Mouse (Mus musculus): ENCODE results near the gene Slc25a22. TPM values are rescaled to one million over a fixed set of nuclear protein-coding genes. Genes with fewer than 3 reads are reported as not detected.

Slc25a22 gene
- polyA plus RNA-seq, 1 experiment from 2014 or later, result 30.9 TPM

DNA sequence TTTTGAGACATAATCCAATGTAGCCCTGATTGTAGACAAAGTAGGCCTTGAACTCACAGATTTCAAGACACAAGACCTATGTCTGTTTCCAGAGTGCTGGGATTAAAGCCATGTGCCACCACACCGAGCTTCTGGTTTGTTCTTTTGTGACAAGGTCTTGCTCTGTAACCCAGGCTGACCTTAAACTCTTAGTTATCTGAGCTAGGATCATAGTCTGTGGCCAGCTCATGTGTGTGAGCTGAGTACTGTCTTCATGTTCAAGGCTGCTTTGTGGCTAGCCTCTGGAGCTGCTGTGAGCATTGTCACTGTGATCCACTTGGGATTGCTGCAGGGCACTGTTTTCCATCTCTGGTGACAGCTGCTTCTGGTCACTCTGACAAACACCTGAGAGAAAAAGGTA lies 42.3 kb downstream of the Slc25a22 start:
- no peak for ATAC-seq (ENCODE audit: insufficient number of reproducible peaks, low FRiP score, low TSS enrichment, low read depth)
- Histone ChIP-seq H3K9ac (no peak overlapping the region), H3K36me3 (peaks cover 35% of the 10 kb centered on the region), H3K27me3 (no peaks in the 10 kb centered on the region), H3K4me1 (peaks cover 12% of the 10 kb centered on the region), H3K27ac (replicated peaks) (no peak overlapping the region), H3K9me3 (replicated peaks) (no peaks in the 10 kb centered on the region), H3K4me2 (replicated peaks) (no peak overlapping the region), H3K4me3 (replicated peaks) (no peak overlapping the region)
- WGBS, result 59% methylated on average over 1 of the region's 1 CpGs

DNA sequence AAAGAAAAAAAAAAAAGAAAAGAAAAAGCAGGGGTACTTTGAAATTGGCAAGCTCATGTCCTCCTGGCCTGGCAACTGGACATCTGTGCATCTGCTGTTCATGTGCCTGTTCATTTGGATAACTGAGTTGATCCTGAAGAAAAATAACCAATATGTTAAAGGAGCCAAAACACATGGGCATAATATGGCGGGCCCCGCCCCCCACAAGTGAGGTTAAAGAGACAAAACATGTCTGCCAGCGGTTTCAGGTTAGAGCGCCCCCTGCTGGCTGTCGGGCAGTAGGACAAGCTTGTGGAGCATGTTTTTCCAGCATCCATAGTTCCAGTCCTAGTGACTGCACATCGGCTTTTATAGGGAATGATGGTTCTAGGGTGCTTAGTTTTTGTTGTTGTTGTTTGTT lies 42.9 kb downstream of the Slc25a22 start:
- Histone ChIP-seq H3K4me1 (peaks cover 12% of the 10 kb centered on the region), H3K36me3 (peaks cover 30% of the 10 kb centered on the region)
- 18% methylated on average over 6 of the region's 6 CpGs for WGBS

DNA sequence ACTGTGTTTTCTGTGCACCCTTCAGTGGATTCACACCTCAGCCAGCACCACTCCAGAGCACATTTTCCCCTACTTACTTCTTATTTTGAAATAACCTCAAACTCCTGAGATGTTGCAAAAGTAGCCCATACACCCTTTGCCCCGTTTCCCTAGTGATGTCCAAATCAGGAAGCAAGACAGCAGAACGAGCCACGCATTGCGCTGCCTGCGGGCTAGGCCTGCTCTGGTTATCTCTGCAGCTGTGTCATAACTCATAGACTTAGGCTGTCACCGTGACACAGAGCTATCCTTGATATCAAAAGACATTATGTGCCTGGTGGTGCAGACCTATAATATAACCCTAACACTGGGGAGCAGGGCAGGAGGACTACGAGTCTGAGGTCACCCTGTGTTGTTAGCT lies 43.5 kb downstream of the Slc25a22 start:
- 83% methylated on average over 7 of the region's 7 CpGs for WGBS

More for the DNA sequence above, 42.9 kb downstream of the Slc25a22 start:
- ATAC-seq (ENCODE audit: insufficient number of reproducible peaks, low FRiP score, low TSS enrichment, low read depth), result no peak
- Histone ChIP-seq H3K4me2 (replicated peaks) (no peak overlapping the region), H3K9ac (no peak overlapping the region), H3K27ac (replicated peaks) (no peak overlapping the region), H3K27me3 (no peaks in the 10 kb centered on the region), H3K4me3 (replicated peaks) (no peak overlapping the region), H3K9me3 (replicated peaks) (no peaks in the 10 kb centered on the region)

DNA sequence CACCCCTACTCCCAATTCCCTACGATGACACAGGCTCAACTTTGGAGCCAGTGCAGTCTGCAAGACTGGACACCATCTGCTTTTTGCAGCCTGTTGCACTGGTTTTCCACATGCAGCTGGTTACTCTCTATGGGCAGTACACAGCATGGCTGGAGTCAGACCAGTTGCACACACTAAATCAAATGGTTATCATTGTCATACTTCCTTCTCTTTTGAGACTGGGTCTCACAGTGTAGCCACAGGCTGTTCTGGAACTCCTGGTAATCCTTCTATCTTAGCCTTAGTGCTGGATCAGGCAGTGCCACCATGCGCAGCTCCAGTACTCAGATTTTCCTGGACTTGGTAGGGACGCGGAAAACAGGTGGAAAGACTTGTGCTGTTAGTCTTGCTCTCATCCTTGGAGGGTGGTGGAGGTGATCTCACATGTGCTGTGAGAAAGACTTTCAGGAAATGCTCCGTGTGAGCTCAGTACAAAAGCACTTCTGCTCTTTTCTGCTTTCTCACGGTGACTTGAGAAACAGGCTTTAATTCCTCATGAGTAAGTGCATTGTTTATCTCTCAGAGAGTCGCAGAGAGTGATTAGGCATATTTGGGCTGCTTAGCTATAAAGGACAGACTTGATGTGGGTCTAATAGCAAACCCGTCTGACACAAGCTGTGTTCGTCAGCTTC lies 45.0 kb downstream of the Slc25a22 start:
- Histone ChIP-seq H3K27me3 (no peaks in the 10 kb centered on the region), H3K36me3 (peaks cover 14% of the 10 kb centered on the region), H3K4me3 (replicated peaks) (peak overlapping the region; percentile 88), H3K4me2 (replicated peaks) (peak overlapping the region; percentile 94), H3K9ac (peak overlapping the region; percentile 68), H3K27ac (replicated peaks) (peak overlapping the region; percentile 75), H3K9me3 (replicated peaks) (no peaks in the 10 kb centered on the region), H3K4me1 (peaks cover 12% of the 10 kb centered on the region)
- 31% methylated on average over 9 of the region's 9 CpGs for WGBS
- no peak for ATAC-seq (ENCODE audit: insufficient number of reproducible peaks, low FRiP score, low TSS enrichment, low read depth)

More for the DNA sequence above, 43.5 kb downstream of the Slc25a22 start:
- Histone ChIP-seq H3K4me3 (replicated peaks) (no peak overlapping the region), H3K36me3 (peaks cover 24% of the 10 kb centered on the region), H3K9ac (no peak overlapping the region), H3K4me1 (peaks cover 12% of the 10 kb centered on the region), H3K9me3 (replicated peaks) (no peaks in the 10 kb centered on the region), H3K27me3 (no peaks in the 10 kb centered on the region), H3K27ac (replicated peaks) (no peak overlapping the region), H3K4me2 (replicated peaks) (no peak overlapping the region)
- ATAC-seq (ENCODE audit: insufficient number of reproducible peaks, low FRiP score, low TSS enrichment, low read depth), result no peak

DNA sequence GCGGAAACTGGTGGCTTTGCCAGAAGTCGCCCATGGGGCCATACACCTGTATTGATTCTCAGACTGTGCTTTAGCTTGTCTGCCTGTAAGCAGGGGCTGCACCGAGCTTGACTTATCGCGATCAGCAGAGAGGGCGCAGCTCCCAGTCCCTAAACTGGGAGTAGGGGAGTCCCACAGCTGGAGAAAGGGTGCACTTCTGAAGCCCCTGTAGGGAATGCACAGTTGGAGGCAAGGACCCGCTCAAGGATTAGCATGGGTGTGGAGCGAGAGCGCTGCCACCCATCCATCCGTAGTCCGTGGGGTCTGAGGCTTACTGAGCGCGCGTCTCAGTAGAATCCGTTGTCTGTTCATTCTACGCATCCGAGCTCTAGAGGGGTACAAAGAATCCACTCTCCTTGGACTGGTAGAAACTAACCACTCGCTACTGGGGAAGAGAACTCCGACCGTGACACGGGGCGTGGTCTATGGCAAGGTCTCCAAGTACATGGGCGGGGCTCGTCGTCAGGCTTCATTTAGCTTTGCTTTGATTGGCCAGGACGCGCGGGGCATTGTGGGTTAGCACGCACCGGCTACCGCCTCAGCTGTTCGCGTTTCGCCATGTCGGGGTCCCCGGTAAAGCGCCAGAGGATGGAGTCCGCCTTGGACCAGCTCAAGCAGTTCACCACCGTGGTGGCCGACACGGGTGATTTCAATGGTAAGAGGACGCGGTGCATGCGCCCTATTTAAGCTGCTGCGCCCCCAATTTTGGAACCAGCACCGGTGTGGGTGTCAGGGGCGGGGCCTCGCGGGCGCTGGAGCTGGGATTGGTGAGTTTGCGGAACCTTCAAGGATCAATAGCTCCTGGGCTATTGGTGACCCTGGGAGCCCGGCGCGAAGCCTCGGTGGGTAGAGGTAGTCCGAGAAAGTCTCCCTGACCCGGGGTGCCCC lies 45.8 kb downstream of the Slc25a22 start, which contains the start of gene Taldo1:
TSS of gene Taldo1 (plus strand) at position 575 of the 927 bp plus-strand sequence.
- Histone ChIP-seq H3K4me1 (peaks cover 12% of the 10 kb centered on the region), H3K36me3 (peaks cover 12% of the 10 kb centered on the region), H3K9me3 (replicated peaks) (no peaks in the 10 kb centered on the region), H3K4me3 (replicated peaks) (peak within 1 kb of the TSS; percentile 88), H3K9ac (peak within 1 kb of the TSS; percentile 68), H3K27me3 (no peaks in the 10 kb centered on the region), H3K4me2 (replicated peaks) (peak within 1 kb of the TSS; percentile 94), H3K27ac (replicated peaks) (peak within 1 kb of the TSS; percentile 75)
- peak; percentile 91 for ATAC-seq (ENCODE audit: insufficient number of reproducible peaks, low FRiP score, low TSS enrichment, low read depth)
- WGBS, result under 1% methylated on average over 57 of the region's 57 CpGs

DNA sequence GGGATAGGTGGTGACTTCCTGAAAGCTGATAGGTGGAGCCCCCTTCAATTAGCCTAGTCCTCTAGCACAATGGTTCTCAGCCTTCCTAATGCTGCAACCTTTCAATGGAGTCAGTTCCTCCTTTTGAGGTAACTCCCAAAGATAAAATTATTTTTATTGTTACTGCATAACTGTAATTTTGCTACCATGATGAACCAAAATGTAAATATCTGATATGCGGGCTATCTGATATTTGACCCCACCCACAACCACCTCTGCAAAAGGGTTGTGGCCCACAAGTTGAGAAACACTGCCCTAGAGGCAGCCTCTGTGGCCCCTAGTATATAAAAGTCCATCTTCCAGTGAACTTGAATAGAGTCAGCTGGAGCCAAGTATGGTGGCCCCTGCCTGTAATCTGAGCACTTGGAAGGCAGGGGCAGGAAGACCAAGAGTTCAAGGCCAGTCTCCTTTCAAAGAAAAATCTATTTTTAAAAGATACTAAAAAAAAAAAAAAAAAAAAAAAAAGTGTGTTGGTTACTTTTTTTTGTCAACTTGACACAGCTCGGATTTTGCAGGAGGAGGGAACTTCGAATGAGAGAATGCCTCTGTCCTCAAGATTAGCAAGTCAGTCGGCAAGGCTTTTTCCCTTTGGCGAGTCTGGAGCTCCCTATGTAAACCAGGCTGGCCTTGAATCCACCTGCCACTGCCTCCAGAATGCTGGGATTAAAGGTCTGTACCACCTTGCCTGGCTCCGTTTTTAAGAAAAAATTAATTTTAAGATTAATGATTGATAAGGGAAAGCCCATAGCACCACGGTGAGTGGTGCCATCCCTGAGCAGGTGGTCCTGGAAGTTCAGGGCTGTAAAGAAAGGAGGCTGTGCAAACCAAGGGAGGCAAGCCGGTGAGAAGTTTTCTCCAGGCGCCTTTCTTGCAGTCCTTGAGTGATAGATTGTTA lies 47.1 kb downstream of the Slc25a22 start:
- no peaks in the 10 kb centered on the region for H3K27me3 ChIP-seq
- H3K4me2 ChIP-seq (replicated peaks), result no peak overlapping the region
- 53% methylated on average over 9 of the region's 9 CpGs for WGBS
- no peak overlapping the region for H3K9ac ChIP-seq
- no peaks in the 10 kb centered on the region for H3K9me3 ChIP-seq (replicated peaks)
- H3K4me3 ChIP-seq (replicated peaks), result no peak overlapping the region
- H3K36me3 ChIP-seq, result no peaks in the 10 kb centered on the region
- no peak for ATAC-seq (ENCODE audit: insufficient number of reproducible peaks, low FRiP score, low TSS enrichment, low read depth)
- H3K4me1 ChIP-seq, result peaks cover 12% of the 10 kb centered on the region
- no peak overlapping the region for H3K27ac ChIP-seq (replicated peaks)

DNA sequence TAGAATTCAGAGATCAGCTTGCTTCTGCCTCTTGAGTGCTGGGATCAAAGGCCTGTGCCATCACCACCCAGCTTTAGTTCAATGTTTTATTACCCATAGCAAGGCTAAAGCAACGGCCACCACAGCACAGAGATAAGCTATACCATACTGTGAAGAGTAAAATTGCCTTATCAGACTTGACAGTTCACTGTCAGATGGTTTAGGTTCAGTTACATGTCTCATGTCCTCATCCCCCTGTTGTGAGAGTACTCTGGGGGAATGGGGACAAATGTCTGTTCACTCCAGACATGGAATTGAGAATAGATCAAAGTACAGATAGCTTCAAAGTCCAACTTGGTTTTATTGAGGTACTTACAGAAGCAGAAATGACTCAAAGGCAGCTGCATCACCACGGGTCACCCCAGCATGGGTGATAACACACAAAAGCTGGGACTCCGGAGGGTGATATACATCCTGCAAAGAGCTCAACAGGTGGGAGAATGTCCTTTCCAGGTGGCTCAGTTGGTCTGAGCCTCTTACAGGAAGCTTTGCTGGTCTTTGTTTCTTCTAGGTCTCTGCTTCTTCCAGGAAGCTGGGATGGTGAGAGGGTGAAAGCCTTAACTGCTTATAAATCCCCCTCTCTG lies 49.1 kb downstream of the Slc25a22 start:
- no peak overlapping the region for H3K4me3 ChIP-seq (replicated peaks)
- H3K27ac ChIP-seq (replicated peaks), result no peak overlapping the region
- no peak overlapping the region for H3K4me2 ChIP-seq (replicated peaks)
- no peaks in the 10 kb centered on the region for H3K36me3 ChIP-seq
- ATAC-seq (ENCODE audit: insufficient number of reproducible peaks, low FRiP score, low TSS enrichment, low read depth), result no peak
- H3K9ac ChIP-seq, result no peak overlapping the region
- H3K4me1 ChIP-seq, result peaks cover 12% of the 10 kb centered on the region
- H3K27me3 ChIP-seq, result no peaks in the 10 kb centered on the region
- 67% methylated on average over 3 of the region's 3 CpGs for WGBS
- no peaks in the 10 kb centered on the region for H3K9me3 ChIP-seq (replicated peaks)

DNA sequence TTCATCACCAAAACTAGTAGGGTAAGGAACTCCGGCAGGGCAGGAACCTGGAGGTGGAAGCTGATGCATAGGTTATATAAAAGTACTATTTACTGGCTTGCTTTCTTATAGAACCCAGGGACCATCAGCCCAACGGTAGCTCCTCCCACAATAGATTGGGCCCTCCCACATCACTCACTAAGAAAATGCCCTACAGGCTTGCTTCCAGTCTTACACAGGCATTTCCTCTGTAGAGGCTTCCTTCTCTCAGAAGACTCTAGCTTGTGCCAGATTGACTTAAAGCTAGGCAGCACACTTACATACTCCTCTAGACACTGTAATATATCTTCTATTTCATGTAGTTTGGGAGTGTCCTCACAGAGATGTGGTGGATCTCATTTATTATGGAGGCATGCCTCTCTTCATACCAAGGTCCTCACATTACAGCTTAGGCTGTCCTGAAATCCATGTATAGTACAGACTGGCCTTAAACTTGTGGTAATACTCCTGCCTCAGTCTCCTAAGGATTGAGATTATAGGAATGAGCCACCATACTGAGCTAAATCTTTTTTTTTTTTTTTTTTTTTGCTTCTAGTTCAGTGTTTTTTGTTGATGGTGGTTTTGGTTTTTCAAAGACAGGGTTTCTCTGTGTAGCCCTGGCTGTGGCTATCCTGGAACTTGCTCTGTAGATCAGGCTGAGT lies 49.7 kb downstream of the Slc25a22 start:
- Histone ChIP-seq H3K4me3 (replicated peaks) (no peak overlapping the region), H3K27me3 (no peaks in the 10 kb centered on the region), H3K4me1 (peaks cover 9% of the 10 kb centered on the region), H3K9ac (no peak overlapping the region), H3K27ac (replicated peaks) (no peak overlapping the region), H3K9me3 (replicated peaks) (no peaks in the 10 kb centered on the region), H3K36me3 (no peaks in the 10 kb centered on the region), H3K4me2 (replicated peaks) (no peak overlapping the region)
- no peak for ATAC-seq (ENCODE audit: insufficient number of reproducible peaks, low FRiP score, low TSS enrichment, low read depth)
- WGBS, result 47% methylated on average over 2 of the region's 2 CpGs

DNA sequence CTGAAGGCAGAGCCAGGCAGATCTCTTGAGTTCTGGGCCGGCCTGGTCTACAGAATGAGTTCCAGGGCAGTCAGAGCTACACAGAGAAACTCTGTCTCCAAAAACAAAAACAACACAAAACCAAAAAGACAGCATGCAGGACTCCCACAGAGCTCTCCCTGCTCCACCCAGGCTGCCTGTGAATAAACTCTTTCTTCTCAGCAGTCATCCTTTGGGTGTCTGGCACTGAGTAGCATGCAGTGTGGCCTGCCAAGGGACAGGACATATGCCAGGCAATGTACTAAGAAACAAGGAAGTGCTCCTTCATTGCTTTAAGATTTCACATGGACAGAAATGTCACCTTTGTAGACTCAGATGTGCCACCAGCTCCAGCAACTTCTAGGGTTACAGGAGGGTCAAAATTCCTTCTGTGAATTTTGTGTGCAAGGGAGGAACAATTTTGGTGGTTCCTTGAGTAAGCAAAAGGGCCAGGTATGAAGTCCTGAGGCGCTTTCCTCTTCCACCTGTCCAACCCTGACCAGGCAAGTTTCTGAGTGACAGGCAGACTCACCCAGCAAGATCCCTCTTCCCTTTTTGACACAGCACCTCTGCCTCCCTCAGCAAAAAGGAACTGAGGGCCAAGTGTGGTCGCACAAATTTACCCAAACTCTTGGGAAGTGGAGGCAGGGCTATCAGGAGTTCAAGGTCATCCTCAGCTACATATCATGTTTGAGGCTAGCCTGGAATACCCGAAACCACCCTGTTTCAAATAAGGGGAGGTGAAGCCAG lies 56.4 kb downstream of the Slc25a22 start:
- Histone ChIP-seq H3K4me1 (no peaks in the 10 kb centered on the region), H3K4me3 (replicated peaks) (no peak overlapping the region), H3K27ac (replicated peaks) (no peak overlapping the region), H3K9ac (no peak overlapping the region), H3K9me3 (replicated peaks) (no peaks in the 10 kb centered on the region), H3K27me3 (no peaks in the 10 kb centered on the region), H3K36me3 (no peaks in the 10 kb centered on the region), H3K4me2 (replicated peaks) (no peak overlapping the region)
- no peak for ATAC-seq (ENCODE audit: insufficient number of reproducible peaks, low FRiP score, low TSS enrichment, low read depth)
- 60% methylated on average over 4 of the region's 4 CpGs for WGBS

Measured in embryonic facial prominence, embryonic 15.5 days (tissue).